Mouse (Mus musculus) hindbrain, embryonic 14.5 days (tissue): ENCODE measurements around the gene Coro2b. TPM values are rescaled to one million over a fixed set of nuclear protein-coding genes. Genes with fewer than 3 reads are reported as not detected.
A peak's percentile ranks its signal among the peaks of the same experiment; 100 is the strongest.

ENCODE experiments used
- ATAC-seq: fragments of 200-750 bp; cut with Nextera tagmentation; 2 replicates; pipeline ENCODE4 v1.8.0; 2017; ENCODE audit warnings: moderate number of reproducible peaks, mild to moderate bottlenecking, moderate TSS enrichment, moderate library complexity; ENCODE audit not compliant: low FRiP score
- DNase-seq: peaks from one replicate; pipeline ENCODE4 v3.0.0-alpha.2; 2015; ENCODE audit warnings: low spot score
- H3K27ac ChIP-seq: fragments of 300-500 bp; sonication (generic); 2 replicates; pipeline ENCODE4 v1.5.1; 2014; ENCODE audit warnings: mild to moderate bottlenecking, moderate library complexity
- H3K27me3 ChIP-seq: fragments of 300-500 bp; sonication (generic); 2 replicates; pipeline ENCODE4 v1.6.1; 2014; ENCODE audit warnings: mild to moderate bottlenecking, low read length, mixed read lengths; ENCODE audit not compliant: control insufficient read depth, insufficient read depth
- H3K36me3 ChIP-seq: fragments of 300-500 bp; sonication (generic); replicated peaks from 2 replicates; pipeline ENCODE4 v1.6.1; 2014; ENCODE audit not compliant: control insufficient read depth, insufficient read depth
- H3K4me1 ChIP-seq: fragments of 300-500 bp; sonication (generic); replicated peaks from 2 replicates; pipeline ENCODE4 v1.6.1; 2014; ENCODE audit warnings: antibody characterized with exemption, low read length, mixed read lengths; ENCODE audit not compliant: control insufficient read depth, insufficient read depth
- H3K4me2 ChIP-seq: fragments of 300-500 bp; sonication (generic); replicated peaks from 2 replicates; pipeline ENCODE4 v1.6.1; 2014; ENCODE audit warnings: mild to moderate bottlenecking, moderate library complexity
- H3K4me3 ChIP-seq: fragments of 300-500 bp; sonication (generic); replicated peaks from 2 replicates; pipeline ENCODE4 v1.5.1; 2014; ENCODE audit warnings: mild to moderate bottlenecking, low read length
- H3K9ac ChIP-seq: fragments of 300-500 bp; sonication (generic); 2 replicates; pipeline ENCODE4 v1.6.1; 2014
- H3K9me3 ChIP-seq: fragments of 300-500 bp; sonication (generic); 2 replicates; pipeline ENCODE4 v1.6.1; 2016; ENCODE audit warnings: low read length; ENCODE audit not compliant: control insufficient read depth
- WGBS: fragments of 180-500 bp; shearing (Covaris S2); extraction: QIAGEN DNeasy Blood & Tissue Kit; methylation state at CpG from one replicate; pipeline ENCODE4 v1.1.7; 2014; 5-methylcytosine and 5-hydroxymethylcytosine counted together
- polyA plus RNA-seq: library from polyadenylated mRNA; unstranded; fragments of >200 nt; fragmentation: Nextera tagmentation; extraction: Ambion mirVana; gene quantifications from 2 replicates; pipeline ENCODE4 v1.2.1, GENCODE M21; 2014

Gene Coro2b
- polyA plus RNA-seq, 1 experiment from 2014 or later: 38.5 TPM

DNA sequence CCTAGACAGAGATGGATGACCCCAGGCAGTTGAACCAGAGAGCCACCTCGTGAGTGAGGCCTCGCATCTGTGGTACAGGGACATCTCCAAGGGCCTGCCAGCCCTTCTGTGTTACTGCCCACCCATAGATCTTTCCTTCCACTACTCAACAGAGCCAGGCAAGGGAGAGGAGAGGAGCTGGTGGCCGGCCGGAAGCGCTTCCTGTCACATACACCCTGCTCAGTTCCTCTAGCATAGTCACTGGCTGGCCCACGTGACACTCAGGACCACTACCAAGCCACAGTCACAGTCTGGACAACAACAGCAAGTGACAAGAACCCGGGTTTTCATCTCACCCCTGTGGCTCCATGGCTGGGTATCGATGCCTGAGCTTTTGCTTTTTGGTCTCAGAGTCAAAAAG lies 70.8 kb downstream of the Coro2b start:
- DNase-seq (no peak), ATAC-seq (no peak)
- no peaks in the 10 kb centered on the region for H3K36me3 ChIP-seq
- peaks cover 11% of the 10 kb centered on the region for H3K4me1 ChIP-seq
- H3K4me2 ChIP-seq: no peak overlapping the region
- 71% methylated on average over 8 of the region's 8 CpGs for WGBS
- H3K4me3 ChIP-seq: no peak overlapping the region
- no peak overlapping the region for H3K9ac ChIP-seq
- no peaks in the 10 kb centered on the region for H3K27me3 ChIP-seq
- no peak overlapping the region for H3K27ac ChIP-seq
- H3K9me3 ChIP-seq: no peaks in the 10 kb centered on the region

DNA sequence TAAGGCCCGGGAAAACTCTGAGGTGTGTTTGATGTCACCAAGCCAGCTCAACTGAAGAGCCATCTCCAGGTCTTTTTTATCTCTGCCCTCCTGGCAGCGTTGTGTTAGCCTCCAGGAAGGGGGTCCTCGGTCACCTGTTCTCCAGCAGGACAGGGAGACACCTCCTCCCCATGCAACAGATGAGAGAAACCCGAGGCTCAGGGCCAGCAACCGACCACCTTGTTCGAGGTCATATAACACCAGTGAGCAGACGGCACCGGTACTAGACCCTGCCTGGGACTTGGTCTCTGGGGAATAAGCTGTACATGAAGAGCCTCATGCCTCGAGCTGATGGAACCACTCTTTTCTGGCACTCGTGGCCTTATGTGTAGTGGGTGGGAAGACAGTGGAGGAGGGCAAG lies 72.1 kb downstream of the Coro2b start:
- no peak for ATAC-seq
- WGBS: 88% methylated on average over 10 of the region's 10 CpGs

GRCm38 (mm10) chr9:62461766-62462165 lies 75.1 kb downstream of the Coro2b start:
- DNase-seq (no peak), ATAC-seq (no peak)
- no peak overlapping the region for H3K27ac ChIP-seq
- no peaks in the 10 kb centered on the region for H3K27me3 ChIP-seq
- 96% methylated on average over 1 of the region's 1 CpGs for WGBS
- no peaks in the 10 kb centered on the region for H3K4me1 ChIP-seq
- H3K9me3 ChIP-seq: no peaks in the 10 kb centered on the region
- H3K4me2 ChIP-seq: no peak overlapping the region
- H3K36me3 ChIP-seq: no peaks in the 10 kb centered on the region
- no peak overlapping the region for H3K4me3 ChIP-seq
- H3K9ac ChIP-seq: no peak overlapping the region

More for the DNA sequence above, 72.1 kb downstream of the Coro2b start:
- H3K9ac ChIP-seq: no peak overlapping the region
- H3K4me1 ChIP-seq: peaks cover 11% of the 10 kb centered on the region
- no peaks in the 10 kb centered on the region for H3K36me3 ChIP-seq
- no peak overlapping the region for H3K27ac ChIP-seq
- H3K4me2 ChIP-seq: no peak overlapping the region
- H3K27me3 ChIP-seq: no peaks in the 10 kb centered on the region
- DNase-seq: no peak
- no peaks in the 10 kb centered on the region for H3K9me3 ChIP-seq
- no peak overlapping the region for H3K4me3 ChIP-seq

- no peak overlapping the region for H3K27ac ChIP-seq
- H3K9me3 ChIP-seq: no peaks in the 10 kb centered on the region
- WGBS: 86% methylated on average over 8 of the region's 8 CpGs
- ATAC-seq (no peak), DNase-seq (no peak)
- no peaks in the 10 kb centered on the region for H3K27me3 ChIP-seq
- peaks cover 1% of the 10 kb centered on the region; the same call in 1 of the 2 replicates for H3K4me1 ChIP-seq
- no peak overlapping the region for H3K4me3 ChIP-seq
- H3K36me3 ChIP-seq: no peaks in the 10 kb centered on the region
- no peak overlapping the region for H3K9ac ChIP-seq
- no peak overlapping the region for H3K4me2 ChIP-seq
Observed at GRCm38 (mm10) chr9:62461095-62461494, 75.7 kb downstream of the Coro2b start.

- Histone ChIP-seq H3K36me3 (no peaks in the 10 kb centered on the region), H3K27ac (no peak overlapping the region), H3K4me2 (no peak overlapping the region), H3K9me3 (no peaks in the 10 kb centered on the region), H3K4me3 (no peak overlapping the region), H3K27me3 (no peaks in the 10 kb centered on the region), H3K4me1 (peaks cover 11% of the 10 kb centered on the region), H3K9ac (no peak overlapping the region)
- no peak for DNase-seq
- ATAC-seq: no peak
- WGBS: 70% methylated on average over 7 of the region's 7 CpGs
Observed at GRCm38 (mm10) chr9:62460086-62460485, 76.8 kb downstream of the Coro2b start.

DNA sequence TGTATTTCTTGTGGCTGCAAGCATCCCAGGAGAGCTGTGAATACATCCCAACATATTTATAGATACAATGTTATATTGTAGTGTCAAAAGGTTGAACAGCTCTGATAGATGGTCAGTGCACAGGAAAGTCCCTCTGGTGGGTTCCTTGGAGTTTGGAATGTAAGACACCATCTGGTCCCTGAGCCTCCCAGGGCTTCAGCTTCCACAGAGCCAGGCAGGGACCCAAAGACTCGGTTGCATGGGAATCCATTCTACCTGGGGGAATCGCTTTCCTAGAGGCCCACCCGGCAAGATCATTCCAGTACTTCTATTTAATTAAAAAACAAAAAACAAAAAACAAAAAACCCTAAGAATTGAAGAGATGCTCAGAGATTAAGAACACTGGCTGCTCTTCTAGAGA lies 78.4 kb downstream of the Coro2b start:
- DNase-seq (no peak), ATAC-seq (no peak)
- H3K9ac ChIP-seq: no peak overlapping the region

GRCm38 (mm10) chr9:62456015-62456414 lies 80.8 kb downstream of the Coro2b start:
- 26% methylated on average over 5 of the region's 5 CpGs for WGBS
- Histone ChIP-seq H3K9me3 (no peaks in the 10 kb centered on the region), H3K9ac (no peak overlapping the region), H3K27ac (peak overlapping the region; percentile 65; the same call in 1 of the 2 replicates), H3K4me1 (peaks cover 12% of the 10 kb centered on the region), H3K36me3 (peaks cover 18% of the 10 kb centered on the region), H3K27me3 (no peaks in the 10 kb centered on the region), H3K4me3 (no peak overlapping the region), H3K4me2 (no peak overlapping the region)
- DNase-seq (peak; percentile 77), ATAC-seq (peak; percentile 57; the same call in 1 of the 2 replicates)

More for the DNA sequence above, 78.4 kb downstream of the Coro2b start:
- Histone ChIP-seq H3K4me2 (no peak overlapping the region), H3K27me3 (no peaks in the 10 kb centered on the region), H3K9me3 (no peaks in the 10 kb centered on the region), H3K4me3 (no peak overlapping the region), H3K27ac (no peak overlapping the region), H3K36me3 (no peaks in the 10 kb centered on the region; the same call in 1 of the 2 replicates), H3K4me1 (peaks cover 12% of the 10 kb centered on the region)
- WGBS: 82% methylated on average over 3 of the region's 3 CpGs

DNA sequence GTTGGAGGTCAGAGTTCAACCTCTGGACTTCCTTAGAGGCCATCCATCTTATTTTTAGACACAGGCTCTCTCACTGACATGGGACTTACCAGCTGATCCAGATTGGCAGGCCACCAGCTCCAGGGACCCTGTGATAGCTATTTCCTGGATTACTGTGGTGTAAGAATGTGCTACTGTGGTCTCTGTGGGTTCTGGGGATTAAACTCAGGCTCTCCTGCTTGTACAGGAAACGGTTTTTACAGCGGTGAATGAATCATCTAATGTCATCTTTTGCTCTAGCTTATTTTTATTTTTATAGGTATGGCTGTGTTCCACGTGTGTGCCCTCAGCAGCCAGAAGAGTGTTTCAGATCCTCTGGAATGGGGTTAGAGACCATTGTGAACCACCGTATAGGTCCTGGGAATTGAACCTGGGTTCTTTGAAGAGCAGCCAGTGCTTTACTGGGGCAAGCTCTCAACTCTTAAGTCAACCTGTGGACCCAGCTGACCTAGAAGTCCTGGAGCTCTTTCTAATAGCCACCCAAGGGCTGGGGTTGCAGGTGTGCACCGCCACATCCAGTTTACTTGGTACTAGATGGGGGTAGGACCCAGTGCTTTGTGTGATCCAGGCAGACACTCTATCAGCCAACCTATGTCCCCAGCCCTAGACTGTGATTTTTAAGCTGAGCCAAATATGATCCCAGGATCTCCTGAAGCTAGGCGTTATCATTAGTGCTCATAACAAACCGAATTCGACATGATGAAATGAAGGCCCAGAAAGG lies 81.5 kb downstream of the Coro2b start:
- no peaks in the 10 kb centered on the region for H3K9me3 ChIP-seq
- 83% methylated on average over 8 of the region's 8 CpGs for WGBS
- no peak overlapping the region for H3K9ac ChIP-seq
- DNase-seq: no peak
- peaks cover 12% of the 10 kb centered on the region for H3K4me1 ChIP-seq
- H3K36me3 ChIP-seq: peaks cover 24% of the 10 kb centered on the region
- ATAC-seq: no peak
- no peak overlapping the region for H3K4me2 ChIP-seq
- H3K27me3 ChIP-seq: no peaks in the 10 kb centered on the region
- H3K27ac ChIP-seq: peak overlapping the region; percentile 65
- no peak overlapping the region for H3K4me3 ChIP-seq

DNA sequence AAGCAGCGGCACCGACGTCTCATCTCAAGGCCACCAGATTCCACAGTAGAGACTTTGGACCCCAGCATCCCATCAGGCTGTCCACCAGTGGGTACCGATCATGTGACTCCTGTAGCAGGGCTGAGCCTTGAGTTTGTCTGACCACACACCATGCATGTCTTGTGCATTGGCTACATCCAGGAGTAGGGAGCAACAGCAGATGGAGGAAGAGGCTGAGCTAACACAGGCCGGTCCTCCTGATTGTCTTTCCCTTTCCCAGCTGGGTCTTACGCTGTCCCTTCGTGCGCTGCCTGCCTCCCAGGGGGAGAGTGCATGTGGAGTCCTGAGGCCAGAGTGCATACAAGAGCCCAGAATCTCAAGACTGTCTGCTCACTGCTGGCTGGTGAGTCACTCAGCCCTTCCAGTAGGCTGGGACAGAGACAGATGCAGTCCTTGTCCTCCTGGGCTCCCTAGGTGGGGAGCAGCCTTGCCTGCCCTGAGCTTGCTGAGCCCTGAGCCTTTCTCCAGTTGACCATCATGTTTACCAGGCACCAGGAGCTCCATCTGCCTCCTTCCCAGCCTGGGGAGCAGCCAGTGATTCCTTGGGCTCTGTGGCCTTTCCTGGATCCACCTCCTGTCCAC lies 84.4 kb downstream of the Coro2b start:
- ATAC-seq (no peak), DNase-seq (no peak)
- Histone ChIP-seq H3K4me1 (peaks cover 12% of the 10 kb centered on the region), H3K4me3 (no peak overlapping the region), H3K36me3 (peaks cover 26% of the 10 kb centered on the region), H3K4me2 (no peak overlapping the region), H3K27me3 (no peaks in the 10 kb centered on the region), H3K9ac (no peak overlapping the region), H3K9me3 (no peaks in the 10 kb centered on the region), H3K27ac (no peak overlapping the region)
- WGBS: 94% methylated on average over 8 of the region's 8 CpGs
